ENCODE assay signal across 12 mouse cellular contexts in genomic region chr3:137110485-137110884, GRCm38 (mm10).
DNase-seq lines count a peak whose midpoint lies in the region; ATAC-seq lines count a peak whose summit lies in the region.
"Had no signal": no experiment of that assay in that cellular context is flagged by ENCODE, and none has a peak within 500 bp of the region (broad histone marks: within the 10 kb centered on the region; RNA-seq: fewer than 3 reads in every experiment).

No protein-coding gene starts in this region.

- no peak overlapping the region for H3K4me2 ChIP-seq in forebrain, embryonic 14.5 days (ENCODE audit: low read length)
- H3K4me2 ChIP-seq: intestine, embryonic 15.5 days had no signal

- H3K9ac ChIP-seq in forebrain, embryonic 14.5 days (ENCODE audit: low read length): no peak overlapping the region
- H3K9ac ChIP-seq: intestine, embryonic 15.5 days; liver, postnatal 0 days had no signal

- no peak overlapping the region for H3K4me3 ChIP-seq in forebrain, embryonic 14.5 days (ENCODE audit: low read depth, low read length)
- no peak overlapping the region for H3K4me3 ChIP-seq in forebrain, embryonic 10.5 days
- H3K4me3 ChIP-seq: intestine, embryonic 15.5 days had no signal

- no peaks in the 10 kb centered on the region for H3K27me3 ChIP-seq in forebrain, embryonic 14.5 days (replicated peaks; ENCODE audit: control insufficient read depth, insufficient read depth, low read length)
- no peaks in the 10 kb centered on the region for H3K27me3 ChIP-seq in forebrain, embryonic 10.5 days (ENCODE audit: poor library complexity, severe bottlenecking)
- H3K27me3 ChIP-seq: intestine, embryonic 15.5 days; Patski had no signal

- DNase-seq in forebrain, embryonic 14.5 days (ENCODE audit: low spot score): peak; percentile 40
- DNase-seq in forebrain, embryonic 10.5 days (ENCODE audit: extremely low spot score, low spot score): no peak
- peak; percentile 99 for DNase-seq in brain, adult 2 months (ENCODE audit: low read depth, low spot score)
- DNase-seq in cerebellum, postnatal 36 days: peak; percentile 94
- DNase-seq in left cerebral cortex, adult 11 months (ENCODE audit: low spot score): peak; percentile 25
- DNase-seq in heart, postnatal 14 days: no peak
- DNase-seq in retina, postnatal 1 day: no peak
- DNase-seq in thymus, postnatal 0 days (ENCODE audit: low spot score): no peak
- DNase-seq: liver, postnatal 0 days had no signal

- H3K27ac ChIP-seq in forebrain, embryonic 14.5 days (ENCODE audit: low read depth, low read length): no peak overlapping the region
- no peak overlapping the region for H3K27ac ChIP-seq in forebrain, embryonic 10.5 days
- H3K27ac ChIP-seq: intestine, embryonic 15.5 days had no signal

- no peaks in the 10 kb centered on the region for H3K9me3 ChIP-seq in forebrain, embryonic 14.5 days (replicated peaks; ENCODE audit: control insufficient read depth, low read length)
- no peaks in the 10 kb centered on the region for H3K9me3 ChIP-seq in forebrain, embryonic 10.5 days
- H3K9me3 ChIP-seq: intestine, embryonic 15.5 days had no signal

- 80% methylated on average over 4 of the region's 4 CpGs for WGBS in forebrain, embryonic 14.5 days
- 89% methylated on average over 4 of the region's 4 CpGs for WGBS in forebrain, embryonic 10.5 days

- intact Hi-C loops in heart, postnatal 14 days (cut with DNase I): no loop called here

- peak; percentile 54; the same call in 1 of the 2 replicates for ATAC-seq in forebrain, embryonic 14.5 days
- ATAC-seq: intestine, embryonic 15.5 days; liver, postnatal 0 days; midbrain, embryonic 16.5 days; Patski had no signal

- no peaks in the 10 kb centered on the region for H3K36me3 ChIP-seq in forebrain, embryonic 14.5 days (ENCODE audit: control insufficient read depth, insufficient read depth, low read length)
- no peaks in the 10 kb centered on the region for H3K36me3 ChIP-seq in forebrain, embryonic 10.5 days (replicated peaks)
- H3K36me3 ChIP-seq: intestine, embryonic 15.5 days had no signal

- H3K4me1 ChIP-seq in forebrain, embryonic 14.5 days (ENCODE audit: control insufficient read depth, insufficient read depth, low read length): no peaks in the 10 kb centered on the region
- H3K4me1 ChIP-seq in forebrain, embryonic 10.5 days: no peaks in the 10 kb centered on the region
- H3K4me1 ChIP-seq: intestine, embryonic 15.5 days had no signal

Comparison
In these comparisons a context has a peak if more than half of its experiments do, and no peak if none do; other contexts are left out.
1. DNase-seq: peak in forebrain, embryonic 14.5 days (single experiment), brain, adult 2 months (single experiment), cerebellum, postnatal 36 days (2 of 2) and left cerebral cortex, adult 11 months (single experiment); none in forebrain, embryonic 10.5 days (single experiment), heart, postnatal 14 days (0 of 2), retina, postnatal 1 day (single experiment) and thymus, postnatal 0 days (single experiment).